Mouse (Mus musculus) Patski (cell line): ENCODE measurements around the gene Nsun3. TPM values are rescaled to one million over a fixed set of nuclear protein-coding genes. Genes with fewer than 3 reads are reported as not detected.
A peak's percentile ranks its signal among the peaks of the same experiment; 100 is the strongest.

Experiments used
- ATAC-seq: fragments of 100-300 bp; one replicate; pipeline ENCODE4 v1.8.0; 2021
- CTCF ChIA-PET: fragments of 350-600 bp; sonication (Branson Sonifier 250); formaldehyde crosslinking; loops from one replicate; lab custom pipeline; 2022; ENCODE audit warnings: inconsistent platforms; lab: Charles Lee
- POLR2A ChIA-PET: fragments of 350-600 bp; sonication (Branson Sonifier 250); formaldehyde crosslinking; loops from one replicate; lab custom pipeline; 2022; ENCODE audit warnings: antibody characterized with exemption, inconsistent platforms; lab: Charles Lee
- DNase-seq: peaks from one replicate; pipeline ENCODE4 v3.0.0-alpha.2; 2011; ENCODE audit warnings: low read depth, low spot score
- H3K27me3 ChIP-seq: fragments of 371-371 bp; one replicate; pipeline ENCODE4 v1.5.1; 2021
- CTCF ChIP-seq: fragments of 100-300 bp; IDR thresholded peaks from one replicate; pipeline ENCODE4 v1.5.1; 2021
- in situ Hi-C: fragments of 300-500 bp; cut with MboI; formaldehyde crosslinking; loops from 3 replicates; pipeline ENCODE4 v1.11.1; 2018; ENCODE audit warnings: low pct_unique_long_range_greater_than_20kb, mixed read lengths
- polyA plus RNA-seq: library from polyadenylated mRNA; unstranded; gene quantifications from one replicate; pipeline ENCODE4 v1.2.3, GENCODE M21; 2021

Gene Nsun3
- polyA plus RNA-seq, 1 experiment from 2014 or later = 10.3 TPM

DNA sequence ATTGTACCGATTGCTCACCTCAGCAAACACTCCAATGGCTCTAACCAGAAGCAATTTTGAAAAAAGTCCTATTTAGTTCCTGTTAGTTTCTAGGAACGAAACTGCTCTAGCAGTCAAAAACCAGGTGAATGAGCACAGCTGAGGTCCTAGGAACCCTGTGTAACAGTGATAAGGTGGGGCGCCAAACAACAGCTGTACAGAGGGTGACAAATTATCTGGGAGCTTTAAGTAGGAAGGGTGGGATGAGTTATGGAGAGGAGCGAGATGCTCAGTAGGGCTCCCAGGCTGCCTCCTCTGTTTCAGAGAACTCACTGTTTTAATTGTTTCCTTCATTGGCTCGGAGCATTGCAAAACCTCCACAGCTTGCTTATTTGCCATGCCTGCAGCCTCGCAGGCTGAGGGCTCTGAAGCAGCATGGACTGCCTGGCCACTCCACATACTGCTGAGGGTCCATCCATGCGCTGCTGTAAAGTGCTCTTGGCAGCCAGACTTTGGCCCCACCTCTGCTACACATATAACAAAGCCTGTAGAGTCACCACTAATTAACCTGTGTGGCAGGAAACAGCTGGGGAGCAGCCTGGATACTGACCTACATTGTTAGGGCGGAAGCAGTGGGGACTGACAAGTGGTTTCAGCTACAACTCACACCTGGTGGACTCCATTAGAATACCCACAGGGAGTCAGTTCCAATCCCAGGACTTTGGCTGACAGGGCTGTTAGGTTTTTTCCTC, 20.8 kb upstream of the Nsun3 start:
- no peak for TF ChIP-seq CTCF
- in situ Hi-C loops = no loop called here

DNA sequence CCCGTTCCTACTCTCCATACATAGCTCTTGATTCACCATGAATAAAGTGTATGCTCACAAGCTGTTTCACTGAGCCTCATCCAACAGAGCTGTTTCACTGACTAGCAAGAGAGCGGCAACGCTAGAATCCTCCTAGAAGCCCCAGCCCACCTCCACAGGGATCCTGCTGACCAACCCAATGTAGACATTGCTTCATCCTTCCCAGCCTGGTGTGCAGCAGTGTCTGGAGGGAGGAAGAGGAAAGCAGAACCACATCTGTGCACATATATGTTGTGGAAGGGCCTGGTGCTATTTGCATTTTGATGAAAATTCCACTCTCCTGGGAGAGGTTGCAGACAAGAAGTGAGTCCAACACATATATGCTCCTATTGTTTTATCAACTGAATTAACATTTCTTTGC, 18.0 kb upstream of the Nsun3 start:
- TF ChIP-seq CTCF = no peak
- DNase-seq (no peak), ATAC-seq (no peak)
- CTCF ChIA-PET = interaction anchor here (1.2 to 1.6 kb wide), 2 partner anchors 28 to 39 kb away, joined by 3 to 4 read pairs; no protein-coding TSS in a partner anchor
- in situ Hi-C loops = no loop called here
- POLR2A ChIA-PET = no interaction called here
- no peaks in the 10 kb centered on the region for H3K27me3 ChIP-seq

More for the DNA sequence above, 20.8 kb upstream of the Nsun3 start:
- ChIA-PET CTCF (interaction anchor here (1.7 to 2.3 kb wide), 2 partner anchors 11 to 25 kb away, joined by 5 to 8 read pairs; no protein-coding TSS in a partner anchor), POLR2A (no interaction called here)
- DNase-seq = no peak
- ATAC-seq = no peak
- H3K27me3 ChIP-seq = no peaks in the 10 kb centered on the region

DNA sequence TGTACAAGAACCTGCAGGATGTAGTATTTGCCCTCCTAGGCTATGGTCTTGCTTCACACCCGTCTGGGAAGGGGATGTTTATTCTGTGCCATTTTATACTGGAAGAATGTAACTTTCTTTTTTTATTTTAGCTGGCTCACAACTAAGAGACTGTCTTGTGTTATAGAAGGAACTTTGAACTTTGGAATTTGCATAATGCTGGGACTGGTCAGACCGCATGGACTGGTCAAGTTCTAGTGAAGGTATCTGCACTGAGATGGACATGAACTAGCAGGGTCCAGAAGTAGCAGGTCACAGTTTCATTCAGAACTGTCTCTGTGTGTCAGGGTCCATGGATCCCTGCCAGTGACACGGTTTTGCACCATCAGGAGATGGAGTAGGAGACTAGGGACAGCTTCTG, 13.2 kb upstream of the Nsun3 start:
- DNase-seq (no peak), ATAC-seq (no peak)
- CTCF ChIA-PET = interaction anchor here (1.4 kb wide), 1 partner anchor 26 kb away, joined by 3 read pairs; no protein-coding TSS in a partner anchor
- H3K27me3 ChIP-seq = no peaks in the 10 kb centered on the region
- in situ Hi-C loops = no loop called here
- no peak for TF ChIP-seq CTCF
- POLR2A ChIA-PET = no interaction called here

GRCm38 (mm10) chr16:62799426-62799825, 12.8 kb upstream of the Nsun3 start:
- no peak for TF ChIP-seq CTCF
- no peaks in the 10 kb centered on the region for H3K27me3 ChIP-seq
- DNase-seq (no peak), ATAC-seq (no peak)
- in situ Hi-C loops = no loop called here
- ChIA-PET POLR2A (no interaction called here), CTCF (no interaction called here)

DNA sequence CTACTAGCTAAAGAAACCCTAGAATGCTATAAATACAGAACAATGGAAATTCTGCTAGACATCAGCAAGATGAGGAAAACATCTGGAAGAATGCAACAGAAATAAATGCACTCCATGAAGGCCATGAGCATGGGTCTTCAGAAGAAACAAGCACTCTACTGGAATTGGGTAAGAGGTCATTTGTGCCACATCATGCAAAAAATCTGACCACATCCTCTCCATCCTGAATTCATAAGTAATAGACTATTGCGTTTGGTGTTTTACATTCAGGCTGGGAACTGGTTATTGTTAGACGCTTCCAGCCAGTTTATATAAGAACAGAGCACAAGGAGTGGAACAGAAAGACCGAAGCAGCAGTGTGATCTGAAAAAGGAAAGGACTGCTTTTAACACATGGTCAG, 12.2 kb upstream of the Nsun3 start:
- no peaks in the 10 kb centered on the region for H3K27me3 ChIP-seq
- no peak for DNase-seq
- no peak for TF ChIP-seq CTCF
- CTCF ChIA-PET = no interaction called here
- in situ Hi-C loops = no loop called here
- POLR2A ChIA-PET = no interaction called here
- no peak for ATAC-seq

DNA sequence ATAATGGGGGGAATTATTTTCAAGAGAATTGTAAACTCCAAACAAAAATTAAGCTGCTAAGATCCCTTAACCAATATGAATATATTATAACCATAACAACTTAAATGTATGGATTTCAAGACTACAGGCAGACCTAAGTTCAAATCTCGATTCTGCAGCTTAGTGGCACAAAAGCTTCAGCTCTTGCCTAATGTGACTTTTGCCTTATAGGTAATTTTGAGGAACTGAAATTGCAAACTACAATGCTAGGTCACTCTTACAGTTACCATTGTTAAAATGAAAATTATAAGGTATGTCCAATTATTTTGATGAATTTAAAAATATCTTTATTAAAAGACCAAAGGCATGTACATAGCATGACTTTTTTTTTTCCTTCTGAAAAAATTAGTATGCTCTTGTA, 10.0 kb upstream of the Nsun3 start:
- TF ChIP-seq CTCF = no peak
- POLR2A ChIA-PET = interaction anchor here (0.6 to 0.9 kb wide), 3 partner anchors 10 to 65 kb away, joined by 4 to 5 read pairs (median 4); partner anchors contain the start of gene Nsun3
- CTCF ChIA-PET = interaction anchor here (1.4 kb wide), 2 partner anchors 8 to 88 kb away, joined by 3 read pairs; no protein-coding TSS in a partner anchor
- DNase-seq (no peak), ATAC-seq (no peak)
- no peaks in the 10 kb centered on the region for H3K27me3 ChIP-seq
- in situ Hi-C loops = no loop called here

GRCm38 (mm10) chr16:62782229-62782628, 4.4 kb downstream of the Nsun3 start:
- CTCF ChIA-PET = interaction anchor here (0.9 to 1.8 kb wide), 7 partner anchors 15 to 61 kb away, joined by 3 to 7 read pairs (median 3); no protein-coding TSS in a partner anchor
- TF ChIP-seq CTCF = peak; percentile 55
- H3K27me3 ChIP-seq = no peaks in the 10 kb centered on the region
- in situ Hi-C loops = no loop called here
- ATAC-seq (no peak), DNase-seq (no peak)
- POLR2A ChIA-PET = no interaction called here

DNA sequence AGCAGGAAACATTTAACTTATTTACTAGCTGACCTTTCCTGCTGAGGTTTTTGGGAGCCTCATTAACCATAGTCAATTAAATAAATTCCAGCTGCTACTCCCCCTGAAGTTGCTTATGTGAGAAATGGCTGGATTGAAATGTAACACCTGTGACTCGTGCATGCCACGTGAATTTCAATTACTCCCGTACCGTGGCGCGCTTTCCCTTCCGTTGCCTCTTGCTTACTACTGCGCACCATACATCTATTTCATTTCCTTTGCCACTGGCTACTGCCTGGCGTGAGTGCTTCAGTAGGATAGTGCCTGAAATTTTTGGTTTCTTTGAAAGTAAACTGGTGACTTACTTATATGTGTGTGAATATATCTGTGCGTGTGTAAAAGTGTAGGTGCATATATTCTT, 8.3 kb downstream of the Nsun3 start:
- ChIA-PET POLR2A (no interaction called here), CTCF (interaction anchor here (1.2 kb wide), 2 partner anchors 8 to 54 kb away, joined by 3 to 4 read pairs; partner anchors contain the start of gene Nsun3)
- in situ Hi-C loops = no loop called here
- no peaks in the 10 kb centered on the region for H3K27me3 ChIP-seq
- DNase-seq = no peak
- ATAC-seq = no peak
- TF ChIP-seq CTCF = no peak

DNA sequence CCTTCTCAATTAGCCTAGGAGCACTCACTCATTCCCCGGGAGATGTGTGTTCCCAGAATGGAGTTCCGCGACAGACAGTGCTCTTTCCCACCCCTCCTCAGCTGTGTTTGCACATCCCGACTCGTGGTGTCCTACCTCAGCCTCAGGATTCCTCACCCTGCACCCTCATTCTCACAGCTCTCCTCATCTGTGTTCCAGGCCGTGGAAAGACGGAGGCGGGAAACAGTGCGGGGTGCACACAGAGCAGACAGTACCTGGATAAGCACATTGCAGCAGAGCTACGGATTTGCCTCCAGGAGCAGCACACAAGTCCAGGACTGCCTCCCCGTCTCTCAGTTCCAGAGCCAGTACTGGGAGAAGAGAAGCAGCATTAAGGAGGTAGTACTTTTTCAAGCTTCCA, 10.6 kb downstream of the Nsun3 start:
- in situ Hi-C loops = no loop called here
- DNase-seq (no peak), ATAC-seq (no peak)
- no peak for TF ChIP-seq CTCF
- ChIA-PET POLR2A (no interaction called here), CTCF (interaction anchor here (0.9 to 1.3 kb wide), 2 partner anchors 9 to 50 kb away, joined by 3 to 4 read pairs; no protein-coding TSS in a partner anchor)
- no peaks in the 10 kb centered on the region for H3K27me3 ChIP-seq

GRCm38 (mm10) chr16:62773462-62773861, 13.2 kb downstream of the Nsun3 start:
- no peak for DNase-seq
- in situ Hi-C loops = no loop called here
- POLR2A ChIA-PET = no interaction called here
- peak; percentile 40 for TF ChIP-seq CTCF
- CTCF ChIA-PET = interaction anchor here (1.0 to 1.4 kb wide), 2 partner anchors 10 to 19 kb away, joined by 3 read pairs; no protein-coding TSS in a partner anchor
- no peak for ATAC-seq
- no peaks in the 10 kb centered on the region for H3K27me3 ChIP-seq

- no peaks in the 10 kb centered on the region for H3K27me3 ChIP-seq
- ChIA-PET POLR2A (no interaction called here), CTCF (no interaction called here)
- DNase-seq (no peak), ATAC-seq (no peak)
- TF ChIP-seq CTCF = no peak
- in situ Hi-C loops = no loop called here
These were observed 28.3 kb downstream of the Nsun3 start for GRCm38 (mm10) chr16:62758340-62758739.
